Mouse (Mus musculus) right cerebral cortex, postnatal 25 days (tissue): ENCODE measurements around the gene Mms19.
"Not testable (repeated sequence)": the region's sequence is repeated elsewhere in the genome, so short reads cannot be mapped to it uniquely, and the experiment has no call there.

Experiments used
- DNase-seq: peaks from one replicate; pipeline ENCODE4 v3.0.0; 2022

Mms19 gene

DNA sequence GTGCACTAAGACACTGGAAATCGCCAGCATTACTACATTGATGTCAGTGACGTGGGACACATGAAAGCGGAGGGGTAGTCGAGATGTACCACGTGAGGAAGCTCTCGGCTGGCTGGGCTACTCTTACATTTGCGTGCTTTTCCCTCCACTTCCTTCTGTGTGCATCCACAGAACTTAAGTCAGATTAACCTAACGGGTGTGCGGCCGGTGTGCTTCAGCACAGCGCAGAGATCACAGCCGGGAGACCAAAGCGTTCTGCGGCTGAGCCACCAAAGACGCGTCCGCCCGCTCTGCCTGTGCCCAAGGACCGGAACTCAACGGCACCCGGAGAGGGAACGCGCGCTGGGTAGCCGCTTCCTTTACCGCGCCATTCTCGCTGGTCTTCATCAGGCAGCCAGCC, 48.3 kb downstream of the Mms19 start:
- no peak for DNase-seq

DNA sequence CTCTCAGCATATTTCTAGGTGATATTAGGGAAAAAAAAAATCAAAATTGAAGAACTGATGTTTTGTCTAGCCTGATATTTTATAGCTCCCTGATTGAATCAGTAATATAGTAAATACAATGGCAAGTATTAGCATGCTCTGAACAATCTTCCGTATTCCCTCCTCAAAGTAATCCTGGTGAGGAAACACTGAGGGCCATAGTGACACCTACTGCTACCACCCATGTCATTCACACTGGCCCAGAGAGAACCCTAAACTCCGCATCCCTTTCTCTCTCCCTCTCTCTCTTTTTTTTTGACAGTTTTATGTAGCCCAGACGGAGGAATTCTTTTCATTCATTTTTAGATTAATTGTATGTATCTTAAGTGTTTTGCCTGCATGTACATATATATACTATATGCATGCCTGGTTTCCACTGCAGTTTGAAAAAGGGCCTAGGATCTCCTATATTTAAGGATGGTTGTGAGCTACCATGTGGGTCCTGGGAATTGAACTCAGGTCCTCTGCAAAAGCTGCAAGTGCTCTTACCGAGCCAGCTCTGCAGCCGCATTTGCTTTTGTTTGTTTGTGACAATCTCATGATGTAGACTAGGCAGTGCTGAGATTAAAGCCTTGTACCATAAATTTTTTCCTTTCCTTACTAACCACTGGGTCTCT, 60.4 kb downstream of the Mms19 start:
- DNase-seq = no peak

DNA sequence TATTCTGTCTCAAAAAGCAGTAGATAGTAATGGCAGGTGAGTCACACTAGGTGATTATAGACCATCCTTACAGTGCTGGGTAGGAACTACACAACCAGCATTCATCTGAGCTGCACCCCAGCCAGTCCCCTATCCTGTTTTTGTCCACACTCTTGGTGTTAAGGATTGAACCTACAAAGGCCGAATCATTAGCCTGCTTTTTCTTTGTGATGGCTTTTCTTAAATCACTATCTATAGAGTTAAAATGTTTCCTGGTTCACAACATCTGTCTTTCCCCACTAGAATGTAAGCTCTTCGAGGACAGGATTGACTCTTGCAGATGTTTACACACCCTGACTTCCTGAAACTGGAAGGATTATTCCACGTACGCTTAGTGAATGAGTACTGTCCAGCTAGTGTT, 61.5 kb downstream of the Mms19 start:
- no peak for DNase-seq

DNA sequence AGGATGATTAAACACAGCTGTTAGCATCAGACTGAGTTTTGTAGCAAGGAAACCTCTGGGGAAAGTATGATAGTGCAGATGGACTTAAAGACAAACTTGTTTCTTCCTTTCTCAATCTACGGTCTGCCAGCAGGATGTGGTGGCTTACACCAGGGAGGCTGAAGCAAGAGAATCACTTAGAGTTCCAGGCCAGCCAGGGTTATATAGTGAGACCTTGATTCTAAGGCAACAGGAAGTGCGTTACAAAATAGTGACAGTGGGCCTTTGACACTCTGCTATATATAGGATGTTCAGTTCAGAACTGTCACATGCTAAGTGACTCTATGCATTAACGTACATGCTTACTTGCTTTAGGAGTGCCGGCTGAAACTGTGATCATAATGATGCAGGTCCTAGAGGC, 64.1 kb downstream of the Mms19 start:
- no peak for DNase-seq

DNA sequence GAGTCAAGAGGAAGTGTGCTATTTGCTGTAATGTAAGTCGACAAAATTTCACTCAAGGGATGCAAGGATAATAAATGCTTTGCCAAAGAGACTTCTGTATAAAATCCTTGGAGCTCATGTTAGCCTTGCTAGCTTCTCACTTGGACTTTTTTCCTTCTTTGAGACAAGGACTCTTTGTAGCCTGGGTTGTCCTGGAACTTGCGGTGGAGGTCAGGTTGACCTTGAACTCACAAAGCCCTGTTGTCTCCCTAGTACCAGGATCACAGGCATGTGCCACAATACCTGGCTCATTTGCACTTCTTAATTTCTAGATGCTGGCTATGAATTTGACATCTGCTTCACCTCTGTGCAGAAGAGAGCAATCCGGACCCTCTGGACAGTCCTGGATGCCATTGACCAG, 65.7 kb downstream of the Mms19 start:
- DNase-seq = no peak

DNA sequence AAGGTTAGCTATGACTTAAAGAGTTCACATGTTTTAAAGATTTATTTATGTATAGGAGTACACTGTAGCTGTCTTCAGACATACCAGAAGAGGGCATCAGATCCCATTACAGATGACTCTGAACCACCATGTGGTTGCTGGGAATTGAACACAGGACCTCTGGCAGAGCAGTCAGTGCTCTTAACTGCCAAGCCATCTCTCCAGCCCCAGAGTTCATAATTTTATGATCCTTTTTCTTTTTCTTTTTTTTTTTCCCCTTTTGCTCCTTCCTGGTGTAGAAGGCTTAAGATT, 66.4 kb downstream of the Mms19 start:
- not testable (repeated sequence) for DNase-seq

DNA sequence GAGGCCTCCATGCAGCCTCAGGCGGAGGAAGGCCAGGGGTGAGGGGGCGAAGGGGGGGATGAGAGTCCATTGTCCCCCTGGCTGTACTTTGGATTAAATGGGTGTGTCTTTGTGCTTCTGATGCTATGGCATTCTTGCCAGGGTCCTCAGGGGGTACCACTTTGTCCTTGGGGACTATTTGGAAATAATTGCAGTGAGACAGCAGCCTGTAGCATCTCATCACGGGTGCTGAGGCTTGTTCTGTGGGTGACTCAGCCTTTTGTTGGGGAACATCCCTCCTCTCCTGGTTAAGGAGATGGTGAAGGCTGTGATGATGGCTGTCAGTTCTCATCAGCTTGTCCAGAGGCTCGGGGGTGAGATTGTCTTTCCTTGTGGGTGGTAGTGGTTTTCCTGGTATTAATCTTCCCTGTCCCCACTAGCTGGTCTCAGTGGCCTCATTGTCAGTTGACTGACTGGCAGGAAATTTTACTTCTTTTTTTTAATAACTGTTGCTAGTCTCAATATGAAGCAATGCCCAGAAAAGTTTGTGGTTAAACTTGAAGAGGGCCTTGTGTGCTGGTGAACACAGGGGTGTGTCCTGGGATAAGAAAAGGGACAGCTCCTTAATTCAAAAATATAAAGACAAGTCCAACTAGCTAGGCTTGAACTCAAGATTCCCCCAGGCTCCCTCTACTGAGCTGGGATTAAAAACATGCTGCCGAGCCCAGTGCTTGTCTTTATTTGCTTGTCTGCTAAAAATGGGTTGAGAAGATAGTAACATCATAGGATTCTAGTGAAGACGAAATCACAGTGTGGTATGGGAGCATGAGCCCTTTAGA, 67.0 kb downstream of the Mms19 start:
- DNase-seq = no peak

DNA sequence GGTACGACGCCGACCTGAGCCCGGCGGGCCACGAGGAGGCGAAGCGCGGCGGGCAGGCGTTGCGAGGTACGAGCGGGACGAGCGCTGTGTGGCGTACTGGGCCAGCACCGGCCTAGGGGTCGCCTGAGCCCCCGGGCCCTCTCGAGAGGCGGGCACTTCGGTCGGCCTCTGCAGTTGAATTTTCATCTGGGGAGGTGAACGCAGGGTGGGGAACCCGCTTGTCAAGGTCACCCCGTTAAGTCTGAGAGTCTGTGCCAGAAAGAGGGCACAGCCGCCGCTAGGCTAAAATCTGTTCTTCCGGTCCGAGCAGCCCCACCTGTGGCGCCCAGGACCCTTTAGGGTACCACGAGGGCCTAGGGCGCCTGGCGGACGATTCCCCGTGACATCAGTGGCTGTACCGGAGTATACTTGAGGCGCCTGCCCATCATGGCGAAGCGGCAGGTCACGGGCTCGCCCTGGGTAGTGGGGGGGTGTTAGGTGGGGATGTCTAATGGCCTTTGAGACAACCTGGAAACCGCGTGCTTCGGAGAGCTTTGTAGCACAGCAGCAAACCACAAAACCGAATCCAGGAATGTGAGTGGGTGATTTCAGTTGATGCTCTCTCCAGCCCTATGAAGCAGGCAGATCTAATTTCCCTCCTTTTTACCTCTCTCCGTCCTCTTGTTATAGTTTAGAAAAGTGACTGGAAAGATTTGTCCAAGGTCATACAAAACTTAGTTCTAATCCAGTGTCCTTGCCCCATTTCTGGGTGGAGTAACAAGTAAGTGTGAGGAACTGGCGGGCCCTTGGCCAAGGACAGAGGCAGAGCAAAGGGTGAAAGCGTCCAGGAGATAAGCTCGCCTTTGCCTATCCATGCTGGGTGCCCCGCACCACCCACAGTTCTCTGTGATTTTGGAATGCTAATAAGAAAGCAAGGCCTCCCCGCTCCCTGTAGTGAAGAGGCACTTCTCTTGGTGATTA, 68.6 kb downstream of the Mms19 start:
- DNase-seq = peak; percentile 36

DNA sequence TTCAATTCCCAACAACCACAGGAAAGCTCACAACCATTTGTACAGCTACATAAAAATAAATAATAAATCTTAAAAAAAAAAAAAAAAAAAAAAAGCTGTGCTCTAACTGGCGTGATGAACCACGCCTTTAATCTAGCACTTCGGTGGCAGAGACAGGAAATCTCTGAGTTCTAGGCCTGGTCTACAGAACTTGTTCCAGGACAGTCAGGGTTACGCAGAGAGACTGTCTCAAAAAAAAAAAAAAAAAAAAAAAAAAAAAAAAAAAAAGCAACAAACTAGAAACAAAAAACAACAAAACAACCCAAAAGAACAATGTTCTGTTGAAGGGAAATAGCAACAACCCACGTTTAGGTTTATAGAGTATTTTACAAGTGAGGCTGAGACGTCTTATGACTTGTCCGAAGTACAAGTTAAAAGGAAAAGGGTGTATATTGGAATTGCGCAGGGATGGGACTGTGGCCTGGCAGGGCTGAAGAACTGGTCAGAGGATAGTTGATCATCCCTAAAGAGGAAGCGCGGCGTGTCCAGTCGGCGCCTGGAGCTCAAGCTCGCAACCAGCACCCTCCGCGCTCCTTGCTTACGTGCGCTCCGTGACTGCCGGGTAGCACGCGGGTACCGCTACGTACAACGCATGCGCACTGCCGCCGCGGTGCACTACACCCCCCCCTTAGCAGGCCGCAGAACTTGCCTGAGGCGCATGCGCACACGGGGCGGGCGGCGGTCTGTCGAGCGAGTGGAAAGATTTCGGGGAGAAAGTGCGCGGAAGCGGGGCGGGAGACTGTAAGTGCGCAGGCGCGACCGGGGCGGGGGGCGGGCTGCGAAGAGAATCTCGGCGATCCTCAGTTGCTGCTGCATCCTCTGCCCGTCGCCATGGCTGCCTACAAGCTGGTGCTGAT, 69.5 kb downstream of the Mms19 start, which contains the start of gene Pgam1:
Gene Pgam1 (plus strand): TSS at position 746 of the 896 bp plus-strand sequence.
- peak; percentile 97 for DNase-seq

DNA sequence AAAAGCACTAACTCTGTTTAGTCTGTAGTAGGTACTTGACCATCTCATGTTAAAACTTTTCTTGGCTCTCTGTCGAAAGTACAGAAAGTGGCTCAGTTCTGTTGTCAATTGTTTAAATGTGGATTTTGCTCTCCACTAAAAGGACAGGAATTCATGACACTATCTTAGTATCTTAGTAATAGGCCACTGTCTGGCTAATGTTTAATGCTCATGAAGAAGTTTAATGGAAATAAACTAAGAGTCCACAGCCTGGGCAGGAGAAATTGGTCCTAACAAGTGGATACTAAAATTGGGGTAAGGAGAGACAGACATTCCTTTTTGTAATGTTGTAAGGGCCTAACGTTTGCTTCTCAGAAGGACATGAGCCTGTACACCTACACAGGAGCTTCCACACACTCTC, 70.6 kb downstream of the Mms19 start:
- no peak for DNase-seq

DNA sequence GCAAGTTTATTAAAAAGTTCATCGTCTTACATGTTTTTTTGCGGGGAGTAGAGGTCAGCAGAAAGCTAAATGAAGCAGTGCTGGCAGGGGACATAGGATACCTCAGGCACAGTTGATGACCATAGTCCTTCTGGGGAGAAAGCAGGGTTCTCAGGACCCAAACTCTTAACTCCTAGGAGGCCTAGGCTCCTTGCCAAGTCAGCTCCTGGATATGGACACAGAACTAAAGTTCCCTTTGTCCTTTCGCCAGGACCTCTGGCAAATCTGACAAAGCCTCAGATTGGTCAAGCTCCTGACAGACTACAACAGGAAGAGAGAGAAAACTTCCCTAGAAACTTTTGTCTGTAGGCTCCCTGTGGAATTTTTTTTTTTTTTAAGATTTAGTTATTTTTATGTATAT, 72.2 kb downstream of the Mms19 start:
- DNase-seq = no peak

DNA sequence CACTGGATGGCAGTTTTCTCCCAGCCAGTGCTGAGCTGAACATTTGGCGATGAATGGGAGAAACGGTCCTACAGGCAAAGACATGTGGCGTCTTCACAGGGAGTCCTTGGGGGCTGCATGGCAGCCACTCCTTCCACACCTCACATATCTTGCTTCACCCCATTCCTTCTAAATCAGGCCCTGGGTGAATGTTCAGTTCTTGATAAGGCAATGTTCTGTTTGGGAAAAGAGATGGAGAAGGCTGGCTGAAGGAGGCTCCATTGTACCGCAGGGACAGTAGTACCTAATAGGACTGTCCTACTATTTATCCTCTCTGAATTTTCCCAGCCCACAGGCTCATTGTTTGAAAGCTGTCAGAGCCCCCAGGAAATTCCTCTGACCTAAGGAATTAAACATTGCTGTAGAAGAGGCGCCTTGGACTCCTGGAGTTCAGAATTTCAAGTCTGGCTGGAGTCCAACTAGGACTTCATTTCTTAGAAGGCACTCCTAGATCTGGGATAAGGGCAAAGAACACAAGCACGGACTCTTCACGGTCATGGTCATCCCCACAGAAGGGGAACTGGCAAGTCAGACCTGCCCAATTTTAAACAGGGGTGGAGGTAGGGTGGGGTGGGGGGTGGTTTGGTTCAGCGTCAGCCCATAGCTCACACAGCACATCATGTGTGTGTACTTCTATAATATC, 73.7 kb downstream of the Mms19 start:
- no peak for DNase-seq

DNA sequence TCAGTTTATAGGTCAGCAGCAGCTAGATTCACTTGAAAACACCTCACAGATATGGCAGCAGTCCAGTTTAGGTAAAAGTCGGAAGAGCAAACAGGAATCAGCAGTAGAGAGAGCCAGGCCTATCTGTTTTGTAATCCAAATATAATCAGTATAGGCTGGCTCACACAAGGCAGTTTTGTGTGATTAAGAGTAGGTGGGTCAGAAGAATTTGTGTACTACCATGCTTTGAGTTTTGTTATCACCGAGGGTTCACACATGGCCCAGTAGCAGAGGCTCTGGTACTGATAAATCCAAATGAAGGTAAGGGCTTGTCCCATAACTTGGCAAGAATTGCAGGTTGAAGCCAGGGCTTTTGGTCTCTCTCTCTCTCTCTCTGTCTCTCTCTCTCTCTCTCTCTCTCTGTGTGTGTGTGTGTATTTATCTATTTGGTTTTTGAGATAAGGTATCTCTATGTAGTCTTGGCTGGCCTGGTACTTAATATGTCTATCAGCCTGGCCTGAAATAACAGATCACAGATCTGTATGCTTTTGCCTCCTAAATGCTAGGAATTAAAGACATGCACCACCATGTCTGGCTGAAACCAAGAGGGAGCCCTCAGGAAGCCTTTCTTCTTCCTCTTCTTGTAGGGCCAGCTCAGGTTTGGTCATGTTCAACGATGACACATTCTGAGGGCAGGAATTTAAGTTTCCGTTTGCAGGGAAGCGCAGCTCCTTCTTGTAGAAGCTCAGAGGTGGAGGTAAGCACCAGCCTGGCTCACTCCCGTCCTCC, 74.5 kb downstream of the Mms19 start:
- no peak for DNase-seq

DNA sequence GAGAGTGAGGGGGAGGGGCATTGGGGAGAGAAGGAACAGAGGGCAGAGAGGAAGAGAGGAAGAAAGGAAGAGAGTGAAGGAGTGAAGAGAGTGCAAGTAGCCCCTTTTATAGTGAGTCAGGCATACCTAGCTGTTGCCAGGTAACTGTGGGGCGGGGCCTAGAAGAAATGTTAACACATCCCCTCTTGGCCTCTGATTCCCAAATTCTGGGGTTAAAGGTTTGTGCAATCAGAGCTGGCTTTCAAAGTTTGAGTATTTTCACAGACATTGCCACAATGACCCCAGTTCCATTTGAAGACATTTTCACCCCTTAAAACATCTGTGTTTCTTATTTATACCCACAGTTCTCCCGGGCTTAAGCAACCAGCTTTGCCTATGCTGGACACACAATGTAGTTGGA, 75.7 kb downstream of the Mms19 start:
- DNase-seq = no peak

DNA sequence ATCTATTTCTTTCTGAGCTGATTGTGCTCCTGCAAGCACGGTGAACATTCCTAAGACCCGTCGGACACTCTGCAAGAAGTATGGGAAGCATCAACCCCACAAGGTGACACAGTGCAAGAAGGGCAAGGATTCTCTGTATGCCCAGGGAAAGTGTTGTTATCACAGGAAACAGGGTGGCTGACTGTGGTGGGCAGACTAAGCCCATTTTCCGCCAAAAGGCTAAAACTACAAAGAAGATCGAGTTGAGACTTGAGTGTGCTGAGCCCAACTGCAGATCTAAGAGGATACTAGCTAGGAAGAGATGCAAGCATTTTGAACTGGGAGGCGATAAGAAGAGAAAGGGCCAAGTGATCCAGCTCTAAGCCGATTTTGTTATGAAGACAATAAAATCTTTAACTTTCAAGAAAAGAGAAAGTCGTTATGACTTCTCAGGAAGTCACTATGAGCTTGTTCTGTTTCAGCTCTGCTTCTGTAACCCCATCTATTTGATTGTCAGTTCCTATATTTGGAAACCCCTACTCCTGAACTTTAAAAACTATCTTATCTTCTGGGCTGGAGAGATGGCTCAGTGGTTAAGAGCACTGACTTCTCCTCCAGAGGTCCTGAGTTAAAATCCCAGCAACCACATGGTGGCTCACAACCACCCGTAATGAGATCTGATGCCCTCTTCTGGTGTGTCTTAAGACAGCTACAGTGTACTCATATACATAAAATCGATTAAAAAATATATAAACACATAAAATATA, 77.9 kb downstream of the Mms19 start:
- no peak for DNase-seq

DNA sequence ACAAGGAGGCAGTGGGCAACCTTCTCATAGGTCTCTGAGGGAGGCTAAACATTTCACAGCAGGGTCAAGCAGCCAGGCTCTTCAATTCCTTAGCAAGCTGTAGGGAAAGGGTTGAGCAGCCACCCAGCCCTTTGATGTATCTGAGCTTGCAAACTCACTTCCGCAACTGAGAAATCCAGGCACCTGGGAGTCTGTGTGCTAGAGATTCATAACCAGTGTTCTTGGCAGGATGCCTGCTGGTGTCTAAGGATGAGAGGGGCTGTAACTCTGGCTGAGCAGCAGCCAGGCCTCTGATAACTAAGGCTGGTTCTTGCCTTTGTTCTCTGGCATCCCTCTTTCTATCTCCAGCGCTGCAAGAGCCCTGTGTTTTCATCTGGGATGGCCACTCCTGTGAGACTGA, 79.3 kb downstream of the Mms19 start:
- DNase-seq = no peak

DNA sequence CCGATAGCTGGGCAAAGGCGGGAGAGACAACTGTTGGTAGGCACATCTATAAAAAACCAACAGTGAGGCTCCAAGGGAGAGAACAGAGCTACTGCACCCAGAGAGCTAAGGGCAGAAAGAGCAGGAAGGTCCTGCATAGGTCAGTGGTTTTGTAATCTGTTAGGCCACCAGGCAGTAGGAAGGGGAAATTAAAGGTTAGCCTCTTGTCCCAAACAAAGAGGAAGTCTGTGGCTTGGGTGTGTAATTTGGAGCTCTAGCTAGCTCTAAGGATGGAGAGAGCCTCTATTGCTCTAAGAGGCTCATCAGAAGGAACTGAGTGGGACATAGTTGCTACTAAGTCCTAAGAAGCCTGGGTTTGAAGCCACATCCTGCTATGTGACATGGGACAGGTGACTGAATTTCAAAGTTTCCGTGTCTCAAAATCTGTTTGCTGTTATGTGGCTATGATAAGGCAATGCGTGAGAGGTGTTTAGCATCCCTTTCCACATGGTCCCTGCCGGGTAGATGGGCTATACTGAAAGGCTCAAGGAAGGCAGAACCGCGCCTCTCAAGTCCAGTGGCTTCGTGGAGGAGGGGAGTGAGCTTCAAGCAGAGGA, 80.4 kb downstream of the Mms19 start:
- DNase-seq = no peak

DNA sequence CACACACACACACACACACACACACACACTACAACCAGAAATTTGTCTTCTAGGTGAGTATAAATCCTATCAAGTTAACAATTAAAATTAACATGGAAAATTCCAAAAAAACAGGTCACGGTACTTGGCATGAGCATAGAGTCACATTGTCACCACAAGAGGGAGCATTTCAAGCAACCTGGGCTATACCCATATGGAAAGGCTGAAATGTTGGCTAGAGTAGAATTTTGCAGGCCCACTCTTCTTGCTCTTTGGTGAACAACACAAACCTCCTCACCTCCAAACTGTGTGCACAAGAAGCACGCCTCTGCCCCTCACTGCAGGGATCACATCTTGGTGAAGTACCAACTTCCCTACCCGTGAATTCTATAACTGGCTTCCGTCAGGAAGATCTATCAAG, 82.1 kb downstream of the Mms19 start:
- no peak for DNase-seq

DNA sequence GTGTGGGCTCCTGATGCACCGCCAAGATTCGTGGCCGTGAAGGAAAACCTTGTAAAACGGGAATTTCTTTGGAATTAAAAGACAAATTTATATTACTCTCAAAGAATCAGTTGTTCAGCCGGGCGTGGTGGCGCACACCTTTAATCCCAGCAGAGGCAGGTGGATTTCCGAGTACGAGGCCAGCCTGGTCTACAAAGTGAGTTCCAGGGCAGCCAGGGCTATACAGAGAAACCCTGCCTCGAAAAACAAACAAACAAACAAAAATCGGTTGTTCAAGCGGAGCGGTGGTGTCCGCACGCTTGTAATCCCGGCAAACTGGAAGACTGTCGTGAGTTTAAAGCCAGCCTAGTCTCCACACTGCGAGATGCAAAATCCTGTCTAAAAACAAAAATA, 84.6 kb downstream of the Mms19 start:
- DNase-seq = no peak
